Mouse (Mus musculus) hindbrain, embryonic 14.5 days (tissue): ENCODE results near the gene Arrdc1. TPM values are rescaled to one million over a fixed set of nuclear protein-coding genes. Genes with fewer than 3 reads are reported as not detected.

Source experiments
- ATAC-seq: fragments of 200-750 bp; cut with Nextera tagmentation; 2 replicates; pipeline ENCODE4 v1.8.0; 2017; ENCODE audit warnings: moderate number of reproducible peaks, mild to moderate bottlenecking, moderate TSS enrichment, moderate library complexity; ENCODE audit not compliant: low FRiP score
- DNase-seq: peaks from one replicate; pipeline ENCODE4 v3.0.0-alpha.2; 2015; ENCODE audit warnings: low spot score
- H3K27ac ChIP-seq: fragments of 300-500 bp; sonication (generic); 2 replicates; pipeline ENCODE4 v1.5.1; 2014; ENCODE audit warnings: mild to moderate bottlenecking, moderate library complexity
- H3K27me3 ChIP-seq: fragments of 300-500 bp; sonication (generic); 2 replicates; pipeline ENCODE4 v1.6.1; 2014; ENCODE audit warnings: mild to moderate bottlenecking, low read length, mixed read lengths; ENCODE audit not compliant: control insufficient read depth, insufficient read depth
- H3K36me3 ChIP-seq: fragments of 300-500 bp; sonication (generic); replicated peaks from 2 replicates; pipeline ENCODE4 v1.6.1; 2014; ENCODE audit not compliant: control insufficient read depth, insufficient read depth
- H3K4me1 ChIP-seq: fragments of 300-500 bp; sonication (generic); replicated peaks from 2 replicates; pipeline ENCODE4 v1.6.1; 2014; ENCODE audit warnings: antibody characterized with exemption, low read length, mixed read lengths; ENCODE audit not compliant: control insufficient read depth, insufficient read depth
- H3K4me2 ChIP-seq: fragments of 300-500 bp; sonication (generic); replicated peaks from 2 replicates; pipeline ENCODE4 v1.6.1; 2014; ENCODE audit warnings: mild to moderate bottlenecking, moderate library complexity
- H3K4me3 ChIP-seq: fragments of 300-500 bp; sonication (generic); replicated peaks from 2 replicates; pipeline ENCODE4 v1.5.1; 2014; ENCODE audit warnings: mild to moderate bottlenecking, low read length
- H3K9ac ChIP-seq: fragments of 300-500 bp; sonication (generic); 2 replicates; pipeline ENCODE4 v1.6.1; 2014
- H3K9me3 ChIP-seq: fragments of 300-500 bp; sonication (generic); 2 replicates; pipeline ENCODE4 v1.6.1; 2016; ENCODE audit warnings: low read length; ENCODE audit not compliant: control insufficient read depth
- WGBS: fragments of 180-500 bp; shearing (Covaris S2); extraction: QIAGEN DNeasy Blood & Tissue Kit; methylation state at CpG from one replicate; pipeline ENCODE4 v1.1.7; 2014; 5-methylcytosine and 5-hydroxymethylcytosine counted together
- polyA plus RNA-seq: library from polyadenylated mRNA; unstranded; fragments of >200 nt; fragmentation: Nextera tagmentation; extraction: Ambion mirVana; gene quantifications from 2 replicates; pipeline ENCODE4 v1.2.1, GENCODE M21; 2014

Gene Arrdc1
- polyA plus RNA-seq, 1 experiment from 2014 or later = 26.0 TPM

DNA sequence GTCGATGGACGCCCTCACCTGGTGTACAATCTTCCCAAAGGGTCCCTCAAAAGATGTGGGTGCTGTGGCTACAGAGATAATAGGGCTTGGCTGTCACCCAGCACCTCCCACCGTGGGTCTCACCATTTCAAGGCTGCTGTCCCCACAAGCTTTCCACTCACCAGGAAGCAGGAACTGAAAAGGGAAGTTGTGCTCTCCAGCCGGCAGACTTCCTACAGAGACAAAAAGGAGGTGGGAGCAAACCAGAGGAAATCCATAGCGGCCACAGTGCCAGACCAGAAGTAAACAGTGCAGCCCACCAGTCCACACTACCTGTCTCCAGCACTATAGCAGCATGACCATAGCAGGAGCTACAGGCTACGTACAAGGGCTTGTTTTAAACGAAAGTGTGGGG is 8.1 kb downstream of the Arrdc1 start:
- H3K27ac ChIP-seq = no peak overlapping the region
- no peaks in the 10 kb centered on the region for H3K9me3 ChIP-seq

DNA sequence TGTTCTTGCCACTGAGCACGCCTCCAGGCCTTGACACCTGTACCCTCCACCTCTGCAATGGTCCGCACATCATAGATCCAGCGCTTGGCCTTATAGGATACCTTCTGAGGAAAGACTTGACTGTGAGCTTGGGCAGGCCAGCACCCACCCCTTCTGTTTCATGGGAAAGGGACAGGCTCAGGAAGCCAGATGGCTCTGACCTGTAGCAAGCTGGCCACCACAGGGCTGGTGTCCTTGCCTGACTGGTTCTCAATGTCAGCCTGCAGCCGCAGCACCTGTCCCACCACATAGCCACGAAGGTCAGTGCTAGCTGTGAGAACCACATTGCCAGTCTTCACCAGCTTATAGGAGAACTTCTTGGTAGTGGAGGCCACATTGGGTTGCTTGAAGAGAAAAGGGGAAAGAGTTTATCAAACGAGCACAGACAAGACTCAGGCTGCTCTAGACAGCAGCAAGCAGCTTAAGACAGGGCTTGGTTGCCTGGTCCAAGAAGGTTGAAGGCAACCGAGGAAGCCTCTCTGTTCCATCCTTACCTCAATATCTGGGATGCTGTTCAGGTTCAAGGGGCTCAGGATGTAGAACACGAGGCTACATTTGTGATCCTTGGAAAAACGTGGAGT is 8.6 kb downstream of the Arrdc1 start:
- 87% methylated on average over 9 of the region's 9 CpGs for WGBS
- H3K27ac ChIP-seq = no peak overlapping the region
- ATAC-seq = no peak
- H3K36me3 ChIP-seq = 0 out of 2 replicates have a peak, but pooled peaks cover 6% of the 10 kb centered on the region
- H3K27me3 ChIP-seq = no peaks in the 10 kb centered on the region
- no peak for DNase-seq
- H3K4me2 ChIP-seq = no peak overlapping the region
- no peak overlapping the region for H3K4me3 ChIP-seq
- no peaks in the 10 kb centered on the region for H3K4me1 ChIP-seq
- H3K9ac ChIP-seq = no peak overlapping the region
- H3K9me3 ChIP-seq = no peaks in the 10 kb centered on the region

More for the DNA sequence above, 8.1 kb downstream of the Arrdc1 start:
- H3K36me3 ChIP-seq = 0 out of 2 replicates have a peak, but pooled peaks cover 6% of the 10 kb centered on the region
- no peak overlapping the region for H3K4me3 ChIP-seq
- no peak overlapping the region for H3K4me2 ChIP-seq
- no peaks in the 10 kb centered on the region for H3K27me3 ChIP-seq
- WGBS = 77% methylated on average over 7 of the region's 7 CpGs
- no peak for ATAC-seq
- DNase-seq = no peak
- H3K9ac ChIP-seq = no peak overlapping the region
- no peaks in the 10 kb centered on the region for H3K4me1 ChIP-seq

DNA sequence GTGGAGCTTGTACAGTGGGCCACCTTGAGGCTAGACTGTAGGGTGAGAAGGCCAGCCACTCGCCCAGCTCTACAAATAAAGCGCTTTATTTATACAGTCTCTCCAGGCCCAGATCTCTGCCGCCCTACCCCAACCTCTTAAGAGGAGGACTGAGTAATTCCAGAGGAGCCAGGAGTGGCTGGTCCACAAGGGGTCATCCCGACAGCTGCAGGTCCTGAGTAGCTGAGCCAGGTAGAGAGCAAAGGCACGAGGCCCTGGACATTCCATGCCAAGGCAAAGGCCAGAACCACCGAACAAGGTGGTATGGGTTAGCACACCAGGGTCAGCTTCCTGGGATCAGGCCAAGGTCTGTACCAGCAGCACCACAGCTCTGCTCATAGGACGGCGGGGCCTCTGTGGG is 9.8 kb downstream of the Arrdc1 start:
- Histone ChIP-seq H3K4me2 (no peak overlapping the region), H3K9ac (no peak overlapping the region), H3K4me1 (no peaks in the 10 kb centered on the region), H3K27me3 (no peaks in the 10 kb centered on the region), H3K36me3 (0 out of 2 replicates have a peak, but pooled peaks cover 6% of the 10 kb centered on the region), H3K9me3 (no peaks in the 10 kb centered on the region), H3K4me3 (no peak overlapping the region), H3K27ac (no peak overlapping the region)
- 93% methylated on average over 8 of the region's 8 CpGs for WGBS
- no peak for DNase-seq
- no peak for ATAC-seq

DNA sequence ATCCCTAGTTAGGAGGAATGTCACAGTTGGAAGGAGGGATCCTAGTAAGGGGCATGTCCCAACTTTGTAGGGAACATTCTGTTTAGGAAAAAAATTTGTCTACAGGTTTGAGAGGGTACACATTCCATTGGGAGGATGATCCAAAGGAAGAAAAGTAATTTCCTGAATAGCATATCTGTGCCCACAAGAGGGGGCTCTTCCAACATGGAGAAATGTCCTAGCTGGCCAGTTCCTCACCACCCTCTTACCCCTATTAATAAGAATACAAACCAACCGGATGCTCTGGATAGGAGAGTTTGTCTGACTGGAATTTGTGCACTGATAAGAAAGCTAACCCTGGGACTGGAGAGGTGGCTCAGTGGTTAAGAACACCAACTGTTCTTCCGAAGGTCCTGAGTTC is 11.5 kb downstream of the Arrdc1 start:
- H3K9ac ChIP-seq = no peak overlapping the region
- DNase-seq (no peak), ATAC-seq (no peak)
- no peaks in the 10 kb centered on the region for H3K9me3 ChIP-seq
- 63% methylated on average over 2 of the region's 2 CpGs for WGBS
- H3K27ac ChIP-seq = no peak overlapping the region
- no peaks in the 10 kb centered on the region for H3K4me1 ChIP-seq
- 0 out of 2 replicates have a peak, but pooled peaks cover 6% of the 10 kb centered on the region for H3K36me3 ChIP-seq
- H3K4me3 ChIP-seq = no peak overlapping the region
- H3K27me3 ChIP-seq = no peaks in the 10 kb centered on the region
- H3K4me2 ChIP-seq = no peak overlapping the region

DNA sequence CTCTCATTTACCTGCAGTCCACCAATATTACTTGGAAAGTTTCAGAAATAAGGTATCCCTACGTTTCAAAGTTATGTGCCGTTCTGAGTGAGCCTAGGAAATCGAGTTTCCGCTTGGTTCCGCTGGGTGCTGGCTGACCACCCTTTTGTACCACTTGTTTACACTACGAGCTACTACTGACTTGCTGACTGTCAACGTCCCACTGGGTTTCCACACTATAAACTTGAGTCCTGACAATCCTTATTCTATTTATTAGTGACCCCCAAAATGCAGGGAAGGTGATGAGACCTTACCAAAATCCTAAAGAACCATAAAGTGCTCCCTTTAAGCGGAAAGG is 15.2 kb downstream of the Arrdc1 start:
- no peaks in the 10 kb centered on the region for H3K9me3 ChIP-seq

DNA sequence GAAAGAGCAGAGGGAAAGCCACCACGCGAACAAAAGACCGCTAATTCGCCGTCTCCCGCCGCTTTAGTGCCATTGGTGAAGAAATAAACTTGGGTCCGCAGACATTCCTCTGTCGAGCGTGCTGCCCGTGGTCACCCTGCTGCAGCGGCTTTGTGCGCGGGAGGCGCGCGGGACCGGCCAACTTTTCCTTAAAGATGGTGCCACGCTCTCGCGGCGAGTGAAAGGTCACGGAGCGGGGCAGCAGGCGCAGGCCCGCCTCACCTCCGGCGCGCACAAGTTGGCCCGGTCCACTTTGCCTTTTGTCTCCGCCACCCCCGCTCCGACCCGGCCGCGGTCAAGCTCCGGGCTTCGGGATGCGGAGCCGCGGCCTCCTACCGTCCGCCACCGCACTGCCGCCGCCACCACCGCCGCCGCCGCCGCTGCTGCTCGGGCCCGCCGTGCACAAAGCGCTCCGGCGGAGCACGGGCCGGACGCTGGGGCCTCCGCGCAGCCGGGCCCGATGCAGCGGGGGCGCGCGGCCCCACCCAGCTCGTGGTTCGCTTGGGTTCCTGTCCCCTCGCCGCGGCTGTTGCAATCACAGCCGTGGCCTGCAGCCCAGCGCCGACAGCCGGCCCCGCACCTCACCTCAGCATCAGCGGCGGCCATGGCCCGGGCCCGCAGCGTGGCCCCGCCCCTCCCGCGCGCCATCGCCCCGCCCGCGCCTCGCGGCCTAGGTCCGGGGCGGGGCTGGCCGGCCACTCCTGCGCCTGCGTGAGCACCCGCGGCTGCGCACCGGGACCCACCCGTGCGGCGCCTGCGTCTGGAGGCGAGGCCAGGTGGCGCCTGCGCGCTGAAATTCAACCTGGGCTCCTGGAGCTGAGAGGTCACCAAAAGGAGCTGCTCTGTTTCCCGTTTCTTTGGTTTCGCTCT is 15.9 kb downstream of the Arrdc1 start, which contains the start of gene Ehmt1:
Gene Ehmt1 (minus strand): TSS at position 685 of the 909 bp plus-strand sequence.
- ATAC-seq (peak; percentile 97), DNase-seq (peak; percentile 96)
- Histone ChIP-seq H3K4me1 (peaks cover 15% of the 10 kb centered on the region), H3K27me3 (no peaks in the 10 kb centered on the region), H3K36me3 (no peaks in the 10 kb centered on the region), H3K9ac (peak within 1 kb of the TSS; percentile 99), H3K27ac (peak within 1 kb of the TSS; percentile 98), H3K4me2 (peak within 1 kb of the TSS; percentile 76), H3K9me3 (no peaks in the 10 kb centered on the region), H3K4me3 (peak within 1 kb of the TSS; percentile 98)
- under 1% methylated on average over 97 of the region's 112 CpGs for WGBS

More for the DNA sequence above, 15.2 kb downstream of the Arrdc1 start:
- ATAC-seq (peak; percentile 61), DNase-seq (no peak)
- no peaks in the 10 kb centered on the region for H3K27me3 ChIP-seq
- H3K4me1 ChIP-seq = peaks cover 15% of the 10 kb centered on the region
- peak overlapping the region; percentile 99 for H3K9ac ChIP-seq
- 10% methylated on average over 8 of the region's 8 CpGs for WGBS
- peak overlapping the region; percentile 98 for H3K27ac ChIP-seq
- H3K4me3 ChIP-seq = peak overlapping the region; percentile 98
- peak overlapping the region; percentile 76 for H3K4me2 ChIP-seq
- no peaks in the 10 kb centered on the region for H3K36me3 ChIP-seq

DNA sequence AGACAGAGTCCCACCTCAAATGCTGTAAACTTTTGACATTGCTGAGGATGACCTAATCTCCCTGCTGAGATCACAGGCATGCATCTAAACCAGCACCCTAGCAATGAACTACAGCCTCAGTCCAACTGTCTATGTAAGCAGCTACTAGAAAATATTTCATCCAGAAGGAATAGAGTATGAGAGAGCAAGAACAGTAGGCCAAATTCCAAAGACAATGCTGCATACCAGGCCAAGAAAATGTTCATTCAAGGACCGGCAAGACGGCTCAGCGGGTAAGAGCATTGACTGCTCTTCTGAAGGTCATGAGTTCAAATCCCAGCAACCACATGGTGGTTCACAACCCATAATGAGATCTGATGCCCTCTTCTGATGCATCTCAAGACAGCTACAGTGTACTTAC is 20.3 kb downstream of the Arrdc1 start:
- ATAC-seq = no peak
- no peak for DNase-seq
- WGBS = 95% methylated on average over 3 of the region's 3 CpGs
- Histone ChIP-seq H3K9me3 (no peaks in the 10 kb centered on the region), H3K4me1 (peaks cover 15% of the 10 kb centered on the region), H3K4me3 (no peak overlapping the region), H3K4me2 (no peak overlapping the region), H3K9ac (no peak overlapping the region), H3K36me3 (0 out of 2 replicates have a peak, but pooled peaks cover 3% of the 10 kb centered on the region), H3K27ac (no peak overlapping the region), H3K27me3 (no peaks in the 10 kb centered on the region)

DNA sequence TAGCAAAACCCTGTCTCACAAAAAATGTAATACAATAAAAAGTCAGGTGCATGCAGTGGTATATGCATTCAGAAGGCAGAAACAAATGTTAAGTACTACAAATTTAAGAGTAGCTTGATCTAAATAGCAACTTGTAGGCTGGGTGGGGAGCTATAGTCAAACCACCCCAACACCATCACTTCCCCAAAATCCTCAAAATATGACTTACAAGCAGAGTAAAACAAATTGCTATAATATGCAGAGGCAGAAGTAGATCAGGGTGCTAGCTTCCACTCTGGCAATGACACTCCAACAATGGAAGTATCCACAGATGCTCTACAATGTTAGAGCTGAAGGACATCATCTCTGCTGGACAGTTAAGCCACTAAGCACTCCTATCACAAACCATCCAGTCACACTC is 22.5 kb downstream of the Arrdc1 start:
- DNase-seq (no peak), ATAC-seq (no peak)
- Histone ChIP-seq H3K4me1 (peaks cover 6% of the 10 kb centered on the region), H3K4me2 (no peak overlapping the region), H3K36me3 (0 out of 2 replicates have a peak, but pooled peaks cover 3% of the 10 kb centered on the region), H3K4me3 (no peak overlapping the region), H3K9me3 (no peaks in the 10 kb centered on the region), H3K27me3 (no peaks in the 10 kb centered on the region), H3K27ac (no peak overlapping the region), H3K9ac (no peak overlapping the region)

DNA sequence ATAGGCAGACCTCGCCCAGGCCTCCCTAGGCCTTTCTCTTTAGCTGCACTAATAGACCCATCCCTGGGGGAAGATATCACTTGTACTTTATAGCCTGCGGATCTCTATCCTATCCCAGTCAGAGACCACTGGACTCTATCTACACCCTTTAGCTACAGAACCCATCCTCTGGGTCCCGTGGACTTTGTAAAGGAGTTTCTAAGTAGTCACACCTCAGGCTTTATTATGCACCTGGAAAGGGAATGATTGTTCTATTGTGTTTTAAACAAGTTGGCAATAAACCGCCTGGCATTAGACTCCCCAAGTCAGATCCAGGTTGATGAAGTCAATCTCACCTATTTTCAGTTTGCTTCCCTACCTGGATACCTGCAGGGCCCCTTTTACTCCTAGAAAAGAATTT is 22.9 kb downstream of the Arrdc1 start:
- no peak for DNase-seq
- WGBS = 92% methylated on average over 4 of the region's 4 CpGs
- H3K27ac ChIP-seq = no peak overlapping the region
- no peak overlapping the region for H3K9ac ChIP-seq
- peaks cover 2% of the 10 kb centered on the region for H3K4me1 ChIP-seq
- H3K4me2 ChIP-seq = no peak overlapping the region
- H3K9me3 ChIP-seq = no peaks in the 10 kb centered on the region
- no peaks in the 10 kb centered on the region for H3K27me3 ChIP-seq
- H3K4me3 ChIP-seq = no peak overlapping the region
- no peak for ATAC-seq
- H3K36me3 ChIP-seq = 0 out of 2 replicates have a peak, but pooled peaks cover 3% of the 10 kb centered on the region
